Mouse (Mus musculus) spleen, postnatal 36 days (tissue): ENCODE results near the gene Sf1.

ENCODE experiments used
- DNase-seq, 2 experiments: peaks; one replicate each; pipeline ENCODE4 v3.0.0; 2022; ENCODE audit warnings: low spot score in 2 of 2, mixed read lengths in 1 of 2

The Sf1 gene

DNA sequence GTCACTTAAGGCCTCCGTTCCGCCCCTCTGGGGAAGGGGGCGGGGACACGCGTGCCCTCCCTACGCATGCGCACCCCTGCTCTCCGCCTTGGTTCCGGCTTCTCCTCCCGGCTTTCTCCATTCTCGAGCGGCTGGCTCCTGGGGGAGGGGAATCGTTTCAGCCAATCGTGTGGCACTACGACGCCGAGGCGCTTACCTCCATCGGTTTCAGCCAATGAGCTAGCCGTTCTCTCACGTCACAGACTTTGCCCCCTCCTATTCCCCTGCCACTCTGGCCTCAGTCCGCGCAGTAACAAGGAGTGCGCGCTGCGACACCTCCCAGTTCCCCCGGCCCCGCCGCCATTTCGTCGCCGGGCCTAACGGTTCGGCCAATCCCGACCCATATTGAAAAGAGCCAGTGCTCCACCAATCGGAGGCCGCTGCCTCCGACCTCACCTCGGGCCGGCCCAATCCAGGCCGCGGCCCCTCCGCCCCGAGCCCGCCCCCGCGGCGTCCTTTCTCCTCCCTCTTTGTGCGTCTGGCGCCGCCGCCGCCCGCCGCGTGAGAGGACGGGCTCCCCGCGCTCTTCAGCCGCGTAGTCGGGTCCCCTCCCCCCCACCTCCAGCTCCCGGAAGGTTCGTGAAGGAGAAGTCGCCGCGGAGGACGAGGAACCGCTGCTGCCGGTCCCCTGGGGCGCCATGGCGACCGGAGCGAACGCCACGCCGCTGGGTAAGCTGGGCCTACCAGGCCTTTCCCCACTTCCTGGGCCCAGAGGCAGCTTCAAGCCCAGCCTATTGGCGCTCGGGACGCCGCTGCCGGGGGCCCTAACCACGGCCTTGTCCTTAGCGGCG, at the start of gene Sf1:
Sf1 (plus strand) TSS at position 280 of the 830 bp plus-strand sequence.
- DNase-seq = peak; percentile 100

DNA sequence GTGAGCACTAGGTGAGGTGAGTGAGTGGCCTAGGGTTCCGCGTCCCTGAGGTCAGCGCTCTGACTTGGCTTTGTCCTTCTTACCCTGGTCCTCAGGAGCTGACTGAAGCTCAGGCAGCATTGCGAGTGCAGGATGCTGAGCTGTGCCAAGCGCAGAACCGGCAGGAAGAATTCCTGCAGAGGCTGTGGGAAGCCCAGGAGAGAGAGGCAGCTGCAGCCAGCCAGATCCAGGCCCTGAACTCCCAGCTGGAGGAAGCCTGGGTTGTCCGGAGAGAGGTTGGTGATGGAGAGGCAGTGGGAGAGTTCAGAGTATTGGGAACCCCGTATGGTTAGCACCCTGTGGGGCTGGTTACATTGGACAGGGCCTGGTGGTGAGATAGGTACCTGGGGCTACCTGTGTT, 49.7 kb upstream of the Sf1 start:
- no peak for DNase-seq

DNA sequence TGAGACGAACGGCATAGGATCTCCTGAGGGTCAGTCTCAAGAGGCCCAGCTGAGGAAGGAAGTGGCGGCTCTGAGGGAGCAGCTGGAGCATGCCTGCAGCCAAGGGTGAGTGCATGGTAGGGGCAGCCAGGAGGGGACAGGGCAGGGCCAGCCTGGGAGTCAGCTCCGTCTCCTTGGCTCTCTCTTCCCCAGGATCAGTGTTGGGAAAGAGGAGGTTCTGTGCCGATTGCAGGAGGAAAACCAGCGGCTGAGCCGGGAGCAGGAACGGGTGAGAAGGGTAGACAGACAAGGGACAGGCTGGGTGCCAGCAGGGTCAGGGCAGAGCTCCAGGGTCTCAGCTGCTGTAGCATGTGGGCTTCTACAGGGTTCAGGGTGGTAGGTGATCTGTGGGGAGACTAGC, 49.0 kb upstream of the Sf1 start:
- no peak for DNase-seq

DNA sequence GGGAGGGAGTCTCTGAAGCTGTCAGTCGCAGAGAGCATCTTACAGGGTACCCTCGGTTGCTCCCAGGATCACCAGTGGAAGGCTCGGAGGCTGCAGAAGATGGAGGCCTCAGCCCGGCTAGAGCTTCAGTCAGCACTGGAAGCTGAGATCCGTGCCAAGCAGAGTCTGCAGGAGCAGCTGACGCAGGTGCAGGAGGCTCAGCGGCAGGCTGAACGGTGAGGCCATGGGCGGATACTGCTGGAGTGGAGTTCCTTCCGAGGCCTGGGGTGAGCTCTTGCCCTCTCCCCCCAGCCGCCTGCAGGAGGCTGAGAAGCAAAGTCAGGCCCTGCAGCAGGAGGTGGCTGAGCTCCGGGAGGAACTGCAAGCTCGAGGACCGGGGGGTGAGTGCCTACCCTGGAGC, 47.9 kb upstream of the Sf1 start:
- no peak for DNase-seq

DNA sequence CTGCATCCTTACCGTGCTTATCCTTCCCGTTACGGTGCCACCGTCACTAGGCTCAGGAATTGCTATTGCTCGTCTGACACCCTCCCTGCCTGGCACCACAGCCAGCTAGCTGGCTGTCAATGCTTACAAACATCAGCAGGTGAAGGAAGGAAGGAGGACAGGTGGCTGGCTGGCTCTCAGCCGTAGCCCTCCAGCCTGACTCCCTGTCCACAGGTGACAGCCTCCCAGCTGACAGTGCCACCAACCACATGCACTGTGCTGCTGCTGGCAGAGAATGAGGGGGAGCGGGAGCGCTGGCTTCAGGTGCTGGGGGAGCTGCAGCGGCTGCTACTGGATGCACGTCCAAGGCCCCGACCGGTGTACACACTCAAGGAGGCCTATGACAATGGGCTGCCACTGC, 45.3 kb upstream of the Sf1 start:
- no peak for DNase-seq

DNA sequence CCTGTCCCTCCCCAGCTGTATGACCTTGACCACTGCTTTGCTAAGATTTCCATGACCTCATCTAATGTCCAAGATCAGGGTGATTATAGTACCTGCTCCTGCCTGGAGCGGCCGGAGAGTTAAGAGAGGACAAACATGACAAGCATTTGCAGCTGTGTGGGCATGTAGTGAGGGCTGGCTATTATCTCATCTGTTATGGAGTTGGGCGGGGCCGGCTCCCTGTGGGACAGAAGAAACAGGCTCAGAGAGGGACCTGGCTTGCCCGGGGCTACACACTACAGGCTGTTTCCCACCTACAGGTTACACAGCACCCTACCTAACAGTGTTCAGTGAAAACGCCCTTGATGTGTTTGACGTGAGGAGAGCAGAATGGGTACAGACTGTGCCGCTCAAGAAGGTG, 42.1 kb upstream of the Sf1 start:
- DNase-seq = no peak

DNA sequence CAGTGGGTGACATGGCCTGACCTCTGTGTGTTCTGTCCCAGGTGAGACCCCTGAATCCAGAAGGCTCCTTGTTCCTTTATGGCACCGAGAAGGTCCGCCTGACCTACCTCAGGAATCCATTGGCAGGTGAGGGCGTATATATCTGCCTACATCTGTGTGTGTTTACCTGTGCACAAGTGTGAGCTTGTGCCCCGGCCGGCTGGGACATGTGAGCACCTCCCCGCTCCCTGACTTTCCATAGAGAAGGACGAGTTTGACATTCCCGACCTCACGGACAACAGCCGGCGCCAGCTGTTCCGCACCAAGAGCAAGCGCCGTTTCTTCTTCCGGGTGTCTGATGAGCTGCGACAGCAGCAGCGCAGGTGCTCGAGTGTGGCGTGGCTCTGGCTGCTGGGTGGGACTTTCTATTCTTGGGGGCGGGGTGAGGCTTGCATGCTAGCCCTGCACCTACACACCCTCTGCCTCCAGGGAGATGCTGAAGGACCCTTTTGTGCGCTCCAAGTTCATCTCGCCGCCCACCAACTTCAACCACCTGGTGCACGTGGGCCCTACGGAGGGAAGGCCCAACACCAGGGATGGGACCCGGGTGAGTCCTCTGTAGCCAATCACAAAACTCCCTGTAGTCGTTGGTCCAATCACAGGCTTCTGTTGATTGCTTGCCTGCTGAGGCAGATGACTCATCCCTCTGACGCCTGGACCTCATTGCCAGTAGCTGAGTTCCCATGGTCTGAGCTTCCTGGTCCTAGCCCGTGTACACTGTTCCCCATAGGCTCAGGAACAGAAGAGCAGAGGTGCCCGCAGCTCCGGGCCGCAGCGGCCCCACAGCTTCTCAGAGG, 41.5 kb upstream of the Sf1 start:
- no peak for DNase-seq

DNA sequence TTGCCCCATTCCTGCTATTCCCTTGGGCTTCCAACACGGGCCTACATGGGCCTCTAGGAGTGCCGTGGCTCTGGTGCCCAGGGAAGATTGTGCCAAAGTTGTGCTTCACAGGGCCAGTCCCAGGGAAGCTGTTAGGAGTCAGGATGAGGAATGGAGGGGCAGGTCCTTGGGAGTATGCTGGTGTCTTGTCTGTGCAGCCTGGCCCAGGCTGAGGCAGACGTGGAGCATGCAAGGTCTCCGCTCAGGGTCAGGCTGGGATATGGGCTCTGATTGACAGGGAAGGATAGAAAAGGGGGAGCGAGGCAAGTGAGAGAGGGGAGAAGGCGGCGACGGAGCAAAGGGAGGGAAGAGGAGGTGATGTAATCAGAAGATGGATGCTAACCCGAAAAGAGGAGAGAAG, 38.7 kb upstream of the Sf1 start:
- no peak for DNase-seq

DNA sequence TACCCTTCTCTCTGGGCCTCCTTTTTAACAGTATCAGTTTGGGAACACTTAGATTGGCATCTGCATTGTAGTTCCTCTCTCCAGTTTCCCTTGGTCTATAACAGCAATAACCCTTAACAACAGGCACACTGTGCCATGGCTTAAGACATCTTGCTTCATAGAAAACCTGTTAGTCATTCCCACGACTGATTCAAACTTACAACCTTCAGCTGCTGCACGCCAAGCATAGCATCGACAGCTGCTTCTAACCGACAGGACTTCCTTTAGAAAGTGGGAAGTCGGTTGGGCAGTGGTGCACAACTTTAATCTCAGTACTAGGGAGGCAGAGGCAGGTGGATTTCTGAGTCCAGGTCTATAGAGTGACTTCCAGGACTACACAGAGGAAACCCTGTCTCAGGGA, 32.3 kb upstream of the Sf1 start:
- DNase-seq = no peak

DNA sequence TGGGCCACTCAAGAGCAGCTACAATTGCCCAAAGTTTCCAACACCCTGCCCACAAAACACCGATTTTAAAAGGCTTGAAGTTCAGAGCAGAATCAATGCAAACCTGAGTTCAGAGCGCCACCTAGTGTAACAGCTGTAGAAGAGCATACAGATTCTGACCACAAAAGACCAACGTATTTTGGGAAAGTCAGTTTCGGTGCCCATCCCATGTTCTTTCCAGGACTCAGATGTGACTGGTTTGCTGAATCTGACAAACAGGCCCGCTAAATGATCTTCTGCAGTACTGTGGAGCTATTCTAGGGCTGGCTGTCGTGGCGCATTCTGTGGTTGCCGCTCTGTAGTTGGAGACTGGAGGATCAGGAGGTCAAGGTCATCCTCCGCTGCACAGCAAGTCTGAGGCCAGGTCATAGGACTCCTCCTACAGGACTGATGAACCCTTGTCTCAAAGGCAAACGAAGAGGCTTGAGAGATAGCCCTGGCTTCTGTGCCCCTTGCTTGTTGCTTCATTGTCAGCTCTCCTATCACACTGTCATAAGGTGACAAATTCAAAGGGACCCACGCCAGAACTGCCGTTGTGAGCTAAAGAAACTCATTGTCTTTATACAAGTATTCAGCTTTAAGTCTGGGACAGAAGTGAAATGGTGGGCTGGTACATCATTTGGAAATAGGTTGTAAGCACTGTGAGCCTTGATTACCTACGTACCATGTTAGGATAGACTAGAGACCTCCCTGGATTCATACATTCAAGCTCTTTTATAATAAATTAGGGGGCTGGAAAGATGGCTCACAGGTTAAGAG, 31.6 kb upstream of the Sf1 start:
- DNase-seq = peak; percentile 66

DNA sequence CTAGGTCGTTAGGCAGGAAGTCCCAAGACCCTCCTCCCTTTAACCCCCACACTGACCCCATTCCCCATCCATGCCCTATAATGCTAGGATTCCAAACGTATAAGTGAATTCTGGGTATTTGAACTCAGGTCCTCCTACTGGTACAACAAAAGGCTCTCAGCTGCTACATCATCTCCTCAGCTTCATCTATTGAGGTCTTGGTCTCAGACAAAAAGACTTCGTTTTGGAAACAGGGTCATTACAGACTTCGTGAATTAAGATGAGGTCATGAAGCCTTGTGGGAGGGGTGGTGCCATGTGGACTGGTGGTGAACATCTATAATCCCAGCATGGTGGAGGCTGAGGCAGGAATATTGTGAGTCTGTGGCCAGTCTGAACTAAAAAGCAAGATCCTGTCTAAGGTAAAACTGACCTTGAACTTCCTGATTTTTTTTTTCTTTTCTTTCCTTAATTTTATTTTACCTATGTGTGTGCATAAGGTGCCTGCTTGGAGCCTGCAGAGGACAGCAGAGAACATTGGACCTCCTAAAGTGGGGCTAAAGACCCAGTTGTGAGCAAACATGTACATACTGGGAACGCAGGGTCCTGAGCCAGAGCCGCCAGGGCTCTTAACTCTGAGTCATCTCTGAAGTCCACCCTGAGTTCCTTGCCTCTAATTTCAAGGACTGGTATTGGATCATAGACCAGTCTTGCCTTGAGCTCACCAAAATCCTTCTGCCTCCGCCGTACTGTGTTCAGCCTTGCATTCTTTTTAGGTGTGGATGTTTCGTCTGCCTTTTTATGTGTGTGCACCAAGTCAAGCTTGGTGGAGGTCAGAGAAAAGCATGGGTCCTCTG, 29.5 kb upstream of the Sf1 start:
- no peak for DNase-seq

DNA sequence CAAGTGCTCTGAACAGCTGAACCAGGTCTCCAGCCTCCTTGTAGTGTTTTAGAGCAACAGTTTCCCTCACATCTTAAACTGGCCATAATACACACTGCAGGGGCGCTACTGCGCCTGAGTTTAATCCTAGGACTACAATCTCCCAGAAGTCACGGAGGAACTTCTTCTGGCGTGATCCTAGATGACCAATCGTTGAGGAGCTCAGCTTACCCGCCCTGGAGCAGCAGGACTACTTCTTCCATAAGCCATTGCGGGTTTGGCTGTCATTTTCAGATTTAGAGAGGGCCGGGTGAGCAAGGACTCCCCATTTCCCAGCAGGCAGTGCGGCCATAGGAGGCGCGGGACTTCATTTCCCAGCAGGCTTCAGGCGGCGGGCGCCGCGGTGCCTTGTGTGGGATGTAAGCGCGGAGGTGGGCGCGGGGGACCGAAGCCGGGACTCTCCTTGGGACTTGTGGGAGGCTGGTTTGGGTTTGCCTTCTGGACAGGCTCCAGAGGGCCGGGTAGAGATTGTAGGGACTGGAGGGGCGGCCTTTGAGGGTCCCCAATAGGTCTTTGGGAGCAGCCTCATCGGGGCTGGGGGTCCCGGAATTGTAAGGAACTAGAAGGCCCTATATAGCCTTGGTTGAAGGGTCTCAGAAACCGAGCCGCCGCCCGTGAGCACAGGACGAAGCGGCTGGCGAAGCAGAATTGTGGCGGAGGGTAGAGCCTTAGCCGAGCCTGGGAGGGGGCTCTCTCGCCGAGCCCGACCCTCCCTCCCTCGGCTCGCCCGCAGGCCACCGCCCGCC, 28.6 kb upstream of the Sf1 start, which contains the start of gene Men1:
Men1 (plus strand) TSS at position 307 of the 785 bp plus-strand sequence.
- peak; percentile 93 to 95 for DNase-seq

DNA sequence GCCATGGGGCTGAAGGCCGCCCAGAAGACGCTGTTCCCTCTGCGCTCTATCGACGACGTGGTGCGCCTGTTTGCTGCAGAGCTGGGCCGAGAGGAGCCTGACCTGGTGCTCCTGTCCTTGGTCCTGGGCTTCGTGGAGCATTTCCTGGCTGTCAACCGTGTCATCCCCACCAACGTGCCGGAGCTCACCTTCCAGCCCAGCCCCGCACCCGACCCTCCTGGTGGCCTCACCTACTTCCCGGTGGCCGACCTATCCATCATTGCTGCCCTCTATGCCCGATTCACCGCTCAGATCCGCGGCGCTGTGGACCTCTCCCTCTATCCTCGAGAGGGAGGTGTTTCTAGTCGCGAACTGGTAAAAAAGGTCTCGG, 28.0 kb upstream of the Sf1 start:
- DNase-seq = peak; percentile 24 to 34

DNA sequence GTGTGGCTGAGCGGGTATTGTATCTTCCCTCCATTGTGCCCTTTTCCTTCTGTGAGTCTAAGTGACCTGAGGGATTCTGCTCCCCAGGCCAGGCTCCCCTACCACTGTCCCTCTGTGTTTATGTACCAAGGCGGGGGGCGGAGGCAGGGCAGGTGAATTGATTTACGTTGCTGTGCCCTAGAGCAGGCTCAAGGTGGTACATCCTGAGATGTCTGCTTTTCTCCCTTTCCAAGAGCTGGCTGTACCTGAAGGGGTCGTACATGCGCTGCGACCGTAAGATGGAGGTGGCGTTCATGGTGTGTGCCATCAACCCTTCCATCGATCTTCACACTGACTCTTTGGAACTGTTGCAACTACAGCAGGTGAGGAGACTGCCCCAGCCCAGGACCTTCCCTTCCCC, 26.6 kb upstream of the Sf1 start:
- DNase-seq = no peak

DNA sequence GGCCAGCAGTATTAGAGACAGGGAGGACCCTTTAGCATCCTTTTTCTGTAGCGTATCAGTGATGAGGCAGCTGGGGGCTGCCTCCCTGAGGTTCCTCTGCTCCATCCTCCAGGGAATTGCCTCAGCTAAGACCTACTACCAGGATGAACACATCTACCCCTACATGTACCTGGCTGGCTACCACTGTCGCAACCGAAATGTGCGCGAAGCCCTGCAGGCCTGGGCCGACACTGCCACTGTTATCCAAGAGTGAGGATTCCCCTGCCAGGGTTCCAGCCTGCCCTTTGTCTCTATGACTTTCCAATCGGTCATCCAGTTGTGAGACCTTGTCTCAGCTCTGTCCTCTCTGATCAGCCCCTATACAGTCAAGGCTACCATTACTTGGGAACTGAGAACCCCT, 25.3 kb upstream of the Sf1 start:
- no peak for DNase-seq

DNA sequence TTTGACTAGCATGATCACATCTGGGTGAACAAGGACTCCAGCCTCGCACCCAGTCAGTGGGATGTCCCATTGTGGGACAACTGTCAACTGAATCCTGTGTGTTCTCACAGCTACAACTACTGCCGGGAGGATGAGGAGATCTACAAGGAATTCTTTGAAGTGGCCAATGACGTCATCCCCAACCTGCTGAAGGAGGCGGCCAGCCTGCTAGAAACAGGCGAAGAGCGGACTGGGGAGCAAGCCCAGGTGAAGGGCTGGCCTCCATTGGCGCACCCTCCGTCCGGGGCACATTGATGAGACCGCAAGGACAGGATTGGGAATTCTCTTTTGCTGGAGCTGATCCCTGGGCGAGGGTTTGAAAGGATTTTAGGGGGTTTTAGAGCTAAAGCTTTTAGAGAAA, 24.8 kb upstream of the Sf1 start:
- no peak for DNase-seq

DNA sequence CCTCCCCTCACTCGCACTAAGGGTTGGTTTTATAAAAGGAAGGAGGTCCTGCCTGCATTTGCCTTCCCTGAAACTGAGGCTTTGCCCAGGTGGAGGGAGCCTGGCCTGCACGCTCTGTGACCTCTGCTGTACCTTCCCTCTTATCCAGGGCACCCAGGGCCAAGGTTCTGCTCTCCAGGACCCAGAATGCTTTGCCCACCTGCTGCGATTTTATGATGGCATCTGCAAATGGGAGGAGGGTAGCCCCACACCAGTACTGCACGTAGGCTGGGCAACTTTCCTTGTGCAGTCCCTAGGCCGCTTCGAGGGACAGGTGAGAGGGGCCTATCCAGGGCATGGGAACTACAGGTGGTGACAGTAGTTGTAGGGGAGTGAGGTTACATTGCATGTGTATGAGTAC, 24.3 kb upstream of the Sf1 start:
- DNase-seq = no peak

DNA sequence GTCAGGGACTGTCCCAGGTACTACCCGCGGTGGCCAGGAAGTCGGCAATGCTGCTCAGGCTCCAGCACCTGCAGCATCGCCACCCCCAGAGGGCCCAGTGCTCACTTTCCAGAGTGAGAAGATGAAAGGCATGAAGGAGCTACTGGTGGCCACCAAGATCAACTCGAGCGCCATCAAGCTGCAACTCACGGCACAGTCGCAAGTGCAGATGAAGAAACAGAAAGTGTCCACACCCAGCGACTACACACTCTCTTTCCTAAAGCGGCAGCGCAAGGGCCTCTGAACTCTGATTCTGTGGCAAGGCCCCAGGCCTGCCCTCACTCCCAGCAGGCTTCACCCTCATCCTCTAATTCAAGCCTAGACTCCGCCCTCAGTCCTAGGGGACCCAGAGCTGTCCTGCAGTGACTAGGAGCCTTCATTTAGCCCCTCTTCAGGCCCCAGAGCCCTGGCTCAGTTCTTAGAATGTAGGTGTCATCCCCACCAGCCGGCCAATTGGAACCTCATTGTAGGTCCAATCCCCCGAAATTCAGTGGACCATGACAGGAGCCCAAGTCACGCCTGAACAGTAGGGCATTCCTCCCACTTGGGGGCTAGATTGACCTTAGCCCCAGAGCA, 23.5 kb upstream of the Sf1 start:
- peak; percentile 85 to 86 for DNase-seq

DNA sequence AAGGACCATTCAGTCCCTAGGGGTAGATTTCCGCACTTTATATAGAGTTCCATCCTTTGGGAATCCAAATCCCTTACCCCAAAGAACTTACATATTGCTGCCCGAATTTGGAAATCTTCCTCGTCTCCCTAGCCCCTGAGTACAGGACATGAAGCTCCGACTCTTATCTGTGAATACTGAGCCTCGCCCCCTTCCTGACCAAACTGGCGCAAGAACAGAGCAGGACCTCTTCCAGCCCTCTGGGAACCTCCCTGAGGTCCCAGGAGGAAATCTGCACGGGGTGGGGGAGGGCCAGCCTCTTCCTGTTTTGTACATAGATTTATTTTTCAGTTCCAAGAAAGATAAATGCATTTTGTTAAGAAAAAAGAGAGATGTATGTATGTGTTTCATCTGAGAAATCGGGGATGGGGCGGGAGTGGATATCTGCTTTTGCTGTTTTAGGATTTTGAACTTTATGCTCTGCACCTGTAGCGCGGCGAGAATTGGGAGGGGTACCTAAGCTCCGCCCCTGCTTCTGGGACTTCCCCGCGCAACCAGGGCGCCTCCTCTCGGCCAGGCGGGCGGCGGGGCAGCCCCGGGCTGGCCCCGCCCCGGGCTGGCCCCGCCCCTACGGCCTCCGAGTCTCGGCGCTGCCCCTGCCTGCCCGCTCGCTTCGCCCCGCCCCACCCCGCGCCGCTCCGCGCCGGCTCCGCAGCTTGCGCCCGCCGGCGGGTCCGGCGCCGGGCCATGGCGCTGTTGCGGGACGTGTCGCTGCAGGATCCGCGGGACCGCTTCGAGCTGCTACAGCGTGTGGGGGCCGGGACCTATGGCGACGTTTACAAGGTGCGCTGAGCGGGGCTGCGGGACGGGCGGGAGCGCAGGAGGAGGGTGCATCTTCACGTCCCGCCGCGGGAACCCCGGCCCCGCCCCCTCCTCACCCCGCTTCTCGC, 22.7 kb upstream of the Sf1 start, which contains the start of gene Map4k2:
Map4k2 (plus strand) TSS at position 612 of the 929 bp plus-strand sequence.
- DNase-seq = peak; percentile 90 to 92
